Mouse (Mus musculus) heart, postnatal 14 days (tissue): ENCODE data around the gene App. TPM values are rescaled to one million over a fixed set of nuclear protein-coding genes. Genes with fewer than 3 reads are reported as not detected.

Experiments used
- DNase-seq, 2 experiments: peaks; one replicate each; pipeline ENCODE4 v3.0.0; 2021 to 2022
- intact Hi-C: fragments of 180-260 bp; cut with DNase I; formaldehyde crosslinking; loops from one replicate; pipeline ENCODE4 v1.15.1; 2025
- total RNA-seq, 2 experiments: library from RNA; stranded (reverse); gene quantifications; 2 replicates each; pipeline ENCODE4 v1.2.3; 2021

Gene App
- total RNA-seq, 2 experiments from 2014 or later, result 184 to 199 TPM

DNA sequence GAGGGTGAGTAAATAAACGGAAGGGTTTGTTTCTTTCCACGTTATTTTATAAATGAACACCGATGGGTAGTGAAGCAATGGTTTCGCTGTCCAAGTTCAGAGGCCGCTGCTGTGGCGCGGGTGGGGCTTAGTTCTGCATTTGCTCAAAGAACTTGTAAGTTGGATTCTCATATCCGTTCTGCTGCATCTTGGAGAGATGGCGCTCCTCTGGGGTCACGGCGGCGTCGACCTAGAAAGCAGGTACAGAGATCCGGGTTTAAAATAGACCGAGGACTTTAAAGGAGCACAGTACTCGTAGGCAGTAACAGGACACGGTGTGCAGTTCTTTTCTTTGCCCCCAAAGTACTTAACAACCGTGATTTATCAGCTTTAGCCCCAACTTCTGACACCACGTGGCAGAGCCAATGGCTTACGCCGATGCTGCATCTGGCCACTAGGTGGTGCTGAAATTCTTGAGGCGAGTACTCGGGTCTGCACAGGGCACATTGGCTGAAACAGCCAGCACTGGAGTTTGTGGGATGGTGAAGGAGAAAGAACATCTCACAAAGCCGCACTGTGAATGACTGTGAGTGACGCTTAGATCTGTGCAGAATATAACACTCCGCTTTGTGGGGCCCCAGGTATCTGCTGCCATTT, 218.2 kb downstream of the App start:
- DNase-seq, result peak; percentile 83 to 93
- intact Hi-C loops, result loop anchor here (1.0 to 5.0 kb wide), 3 partner anchors 37 to 723 kb away; partner anchors contain the start of gene App

DNA sequence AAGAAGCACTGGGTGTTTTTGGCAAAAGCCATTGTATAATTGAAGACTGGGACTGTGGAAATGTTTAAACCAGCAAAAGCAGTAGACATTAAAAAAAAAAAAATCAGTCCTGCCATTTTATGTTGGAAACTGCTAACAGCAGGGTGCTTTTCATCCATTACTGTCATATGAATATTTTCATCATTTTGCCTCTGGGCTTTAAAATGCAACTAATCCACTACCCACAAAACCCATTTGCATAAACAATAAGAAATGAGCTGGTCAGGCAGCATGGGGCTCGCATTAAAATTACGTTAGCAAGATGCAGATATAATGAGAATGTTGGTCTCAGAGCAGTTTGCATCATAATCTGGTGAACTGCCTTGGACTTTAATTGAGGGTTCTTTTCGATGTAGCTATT, 242.5 kb downstream of the App start:
- DNase-seq, result no peak
- intact Hi-C loops, result no loop called here

DNA sequence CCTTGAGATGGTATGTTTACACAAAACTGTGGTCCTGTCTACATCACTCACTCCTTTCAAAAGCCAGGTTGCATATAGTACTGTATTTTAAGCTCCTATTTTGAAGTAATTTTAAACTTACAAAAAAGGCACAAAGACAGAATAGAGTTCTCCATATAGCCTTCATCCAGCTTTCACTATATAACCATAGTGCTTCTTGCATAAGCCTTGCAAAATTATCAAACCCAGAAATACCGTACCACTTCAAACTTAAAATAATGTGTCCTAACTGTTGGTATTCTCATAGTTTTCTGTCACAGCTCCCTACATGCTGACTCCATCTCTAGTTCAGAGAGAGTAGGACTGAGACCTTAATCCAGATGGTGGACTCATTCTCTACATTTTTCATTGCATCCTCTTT, 245.7 kb downstream of the App start:
- DNase-seq, result no peak
- intact Hi-C loops, result no loop called here

DNA sequence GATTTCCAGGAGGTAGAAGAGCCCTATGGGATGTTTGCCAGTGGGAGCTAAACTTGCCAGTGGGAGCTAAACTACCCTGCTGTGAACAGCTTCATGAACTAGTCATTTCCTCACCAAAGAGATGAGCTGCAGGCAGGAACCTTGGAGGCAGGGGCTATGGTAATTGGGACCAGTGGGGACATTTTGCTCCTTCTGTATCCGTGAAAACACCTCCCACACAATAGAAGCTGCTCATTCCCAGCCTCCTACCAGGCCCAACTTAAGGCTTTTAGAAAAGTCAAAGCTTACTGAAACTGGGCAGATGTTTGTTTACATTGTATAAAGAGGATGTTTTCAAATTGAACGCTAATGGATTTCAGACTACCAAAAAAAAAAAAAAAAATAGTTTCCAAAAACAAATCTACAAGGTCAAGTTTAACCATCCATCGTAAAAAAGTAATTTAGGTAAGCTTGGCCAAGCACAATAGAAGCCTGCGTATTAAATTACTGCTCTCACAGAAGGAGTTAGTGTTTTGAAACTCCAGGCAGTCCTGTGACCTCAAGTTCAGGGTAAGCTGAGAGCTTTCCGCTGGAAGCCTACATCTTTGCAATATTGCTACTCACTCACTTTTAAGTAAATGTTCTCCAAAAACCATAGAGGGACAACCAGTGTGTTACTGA, 253.8 kb downstream of the App start:
- intact Hi-C loops, result no loop called here
- no peak for DNase-seq

DNA sequence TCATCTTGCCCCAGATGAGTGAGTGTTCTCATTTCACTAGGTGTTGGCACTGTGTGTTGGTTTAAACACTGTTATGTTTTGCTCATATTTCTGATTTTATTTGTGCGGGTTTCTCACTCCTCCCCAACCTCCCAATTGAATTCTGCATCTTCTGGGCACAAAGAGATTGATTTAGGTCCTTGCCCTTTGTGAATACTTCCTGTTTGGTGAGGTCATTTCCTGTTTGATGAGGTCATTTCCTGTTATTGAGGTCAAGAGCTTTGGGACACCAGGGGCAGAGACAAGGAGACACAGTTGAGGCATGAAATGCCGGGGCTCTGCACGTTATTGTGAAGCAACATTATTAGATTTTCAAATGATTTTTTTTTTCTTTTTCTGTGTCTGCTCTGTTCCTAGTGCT, 254.5 kb downstream of the App start:
- intact Hi-C loops, result no loop called here
- DNase-seq, result no peak

DNA sequence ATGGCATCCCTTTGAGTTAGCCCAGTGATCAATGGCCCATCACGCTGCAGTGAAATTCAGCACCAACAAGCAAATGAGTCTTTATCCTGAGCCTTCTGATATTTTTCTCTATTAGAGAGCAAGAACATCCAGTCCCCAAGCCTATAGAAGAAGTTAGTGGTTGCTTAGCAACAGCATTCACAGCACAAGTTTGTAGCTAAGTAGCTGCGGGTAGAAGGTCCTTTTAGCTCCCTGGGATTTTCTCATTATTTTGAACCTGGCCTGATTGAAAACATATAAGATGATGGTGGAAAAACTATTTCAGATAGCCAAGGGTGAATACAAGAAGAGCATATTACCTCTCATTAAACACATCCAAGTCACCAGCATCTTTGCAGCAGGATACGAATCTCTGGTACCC, 256.8 kb downstream of the App start:
- no peak for DNase-seq
- intact Hi-C loops, result no loop called here

DNA sequence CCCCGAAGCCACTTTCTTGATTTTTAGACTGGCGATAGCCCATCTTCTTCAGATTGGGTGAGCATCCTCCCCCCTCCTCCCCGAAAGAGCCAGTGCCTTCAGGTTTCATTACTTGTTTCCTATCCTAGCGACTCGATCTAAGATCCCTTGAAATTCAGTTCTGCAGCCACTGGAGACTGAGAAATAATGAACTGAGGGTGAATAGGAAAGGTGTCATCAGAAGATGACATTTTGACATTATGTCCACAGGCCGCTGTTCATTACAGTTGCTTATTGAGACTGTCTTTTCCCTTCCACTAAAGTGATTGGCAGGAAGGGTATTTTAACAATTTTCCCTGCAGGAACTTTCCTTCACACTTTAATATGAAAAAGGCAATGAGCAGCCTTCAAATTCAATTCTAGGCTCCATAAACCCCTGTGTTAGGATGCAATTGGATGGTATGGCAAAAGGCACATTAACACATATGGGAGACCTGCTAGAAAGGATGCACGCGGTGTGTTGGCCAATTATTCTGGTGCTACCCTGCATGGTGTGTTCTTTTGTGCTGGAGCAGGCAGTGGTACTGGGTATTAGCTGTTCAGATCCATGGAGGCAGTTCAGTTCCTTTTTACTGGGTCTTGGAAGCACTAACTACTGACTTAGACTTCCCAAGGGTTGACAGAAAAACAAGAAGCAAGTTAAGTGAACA, 261.9 kb downstream of the App start:
- intact Hi-C loops, result no loop called here
- DNase-seq, result no peak

DNA sequence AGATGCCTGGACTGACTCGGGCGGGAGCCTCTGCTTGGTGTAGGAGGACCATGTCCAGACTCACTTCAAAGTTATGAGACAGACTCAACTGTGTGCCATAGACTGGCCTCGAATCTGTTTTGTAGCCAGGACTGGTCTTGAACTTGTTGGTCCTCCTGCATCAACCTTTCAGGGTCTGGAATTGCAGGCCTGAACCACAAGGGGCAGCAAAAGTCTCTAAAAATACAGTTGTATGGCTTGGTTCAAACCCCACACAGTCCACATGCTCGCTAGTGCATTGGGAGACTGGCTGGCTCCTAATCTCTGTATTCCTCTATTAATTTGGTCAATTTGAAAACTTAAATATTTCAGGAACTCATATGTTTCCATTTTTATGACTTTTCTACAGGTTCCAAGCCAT, 270.6 kb downstream of the App start:
- intact Hi-C loops, result no loop called here
- no peak for DNase-seq
